Mouse (Mus musculus) MEL (cell line): ENCODE results near the gene Fastkd5.

Experiments
- BHLHE40 ChIP-seq: IDR thresholded peaks from 2 replicates; pipeline ENCODE4 v1.6.1; 2012; ENCODE audit warnings: low read depth, mild to moderate bottlenecking, inconsistent platforms, low read length, improper control_type of control experiment, borderline replicate concordance
- EP300 ChIP-seq, 2 experiments: IDR thresholded peaks; 2 replicates each; pipeline ENCODE4 v1.6.1; 2011; ENCODE audit warnings: improper control_type of control experiment in 2 of 2, low read length in 2 of 2, low read depth in 1 of 2, mild to moderate bottlenecking in 1 of 2
- MAX ChIP-seq: IDR thresholded peaks from 2 replicates; pipeline ENCODE4 v1.6.1; 2011; ENCODE audit warnings: low read length, improper control_type of control experiment
- MXI1 ChIP-seq: IDR thresholded peaks from 2 replicates; pipeline ENCODE4 v1.6.1; 2011; ENCODE audit warnings: mild to moderate bottlenecking, low read depth, low read length, improper control_type of control experiment
- SMC3 ChIP-seq: IDR thresholded peaks from 2 replicates; pipeline ENCODE4 v1.6.1; 2011; ENCODE audit warnings: low read depth, low read length, improper control_type of control experiment
- TAL1 ChIP-seq: IDR thresholded peaks from 2 replicates; pipeline ENCODE4 v1.6.1; 2012; ENCODE audit warnings: mild to moderate bottlenecking, inconsistent platforms, low read length, moderate library complexity, mixed read lengths

- TF ChIP-seq MXI1: no peak
- no peak for TF ChIP-seq BHLHE40
- TF ChIP-seq MAX: no peak
- no peak for TF ChIP-seq TAL1
- TF ChIP-seq EP300 (IDR thresholded peaks at IDR 0.05; ENCODE audit: low read depth in 1 of 2, low read length in 2 of 2): no peak
- TF ChIP-seq SMC3: no peak
Observed at GRCm38 (mm10) chr2:130677211-130677610, 47.4 kb upstream of the Fastkd5 start.
